Mouse (Mus musculus) layer of hippocampus, adult 18-20 months (tissue): ENCODE data around the gene Nudt16l1. TPM values are rescaled to one million over a fixed set of nuclear protein-coding genes. Genes with fewer than 3 reads are reported as not detected.

Experiments used
- total RNA-seq, 2 experiments: library from RNA; stranded (reverse); gene quantifications; 2 replicates each; pipeline ENCODE4 v1.2.3; 2021

Gene Nudt16l1
- total RNA-seq, 2 experiments from 2014 or later = 73.0 to 78.3 TPM

Other genes starting within 250 kb of the Nudt16l1 start
- gene Nmral1, start 219.4 kb upstream of the Nudt16l1 start, total RNA-seq = 10 to 100 TPM; 17.7 to 18.0 TPM
- 100 to 1,000 TPM in 1 of 2 experiments, 10 to 100 TPM in 1; 94.2 to 105 TPM for gene Hmox2, start 212.4 kb upstream of the Nudt16l1 start, total RNA-seq
- gene Cdip1, start 148.5 kb upstream of the Nudt16l1 start, total RNA-seq = 100 to 1,000 TPM; 241 to 246 TPM
- gene 4930562C15Rik, start 103.3 kb upstream of the Nudt16l1 start, total RNA-seq = not detected
- gene Ubald1, start 58.4 kb upstream of the Nudt16l1 start, total RNA-seq = 10 to 100 TPM; 96.1 to 98.1 TPM
- 100 to 1,000 TPM; 214 to 215 TPM for gene Mgrn1, start 52.5 kb upstream of the Nudt16l1 start, total RNA-seq
- gene Anks3, start 25.4 kb downstream of the Nudt16l1 start, total RNA-seq = 10 to 100 TPM; 70.2 to 71.8 TPM
- gene Sept12, start 59.1 kb downstream of the Nudt16l1 start, total RNA-seq = not detected
- not detected for gene Smim22, start 68.5 kb downstream of the Nudt16l1 start, total RNA-seq
- gene Rogdi, start 74.8 kb downstream of the Nudt16l1 start, total RNA-seq = 100 to 1,000 TPM; 348 to 357 TPM
- 100 to 1,000 TPM; 139 to 143 TPM for gene Glyr1, start 111.1 kb downstream of the Nudt16l1 start, total RNA-seq
- 10 to 100 TPM; 43.3 to 43.7 TPM for gene Ubn1, start 111.3 kb downstream of the Nudt16l1 start, total RNA-seq
- gene Ppl, start 193.7 kb downstream of the Nudt16l1 start, total RNA-seq = 1 to 10 TPM; 3.3 to 4.1 TPM
- 10 to 100 TPM in 1 of 2 experiments, 1 to 10 TPM in 1; 7.3 to 10.6 TPM for gene Sec14l5, start 208.3 kb downstream of the Nudt16l1 start, total RNA-seq